Mouse (Mus musculus): ENCODE results near the gene Peli2. TPM values are rescaled to one million over a fixed set of nuclear protein-coding genes. Genes with fewer than 3 reads are reported as not detected.
A peak's percentile ranks its signal among the peaks of the same experiment; 100 is the strongest.

Peli2 gene
- total and polyA plus RNA-seq, 3 experiments: not detected

GRCm38 (mm10) chr14:48295410-48295809, 174.8 kb downstream of the Peli2 start:
- in situ Hi-C loops (cut with MboI; ENCODE audit: low pct_ligation_motif_present, low pct_unique_long_range_greater_than_20kb, low sequenced_read_pairs): no loop called here
- H3K27me3 ChIP-seq (replicated peaks): no peaks in the 10 kb centered on the region
- no peaks in the 10 kb centered on the region for H3K36me3 ChIP-seq (replicated peaks in 1 of 2; ENCODE audit: control insufficient read depth in 1 of 2, insufficient read depth in 1 of 2, low read length in 1 of 2)
- H3K9me3 ChIP-seq (replicated peaks; ENCODE audit: low read length): no peaks in the 10 kb centered on the region
- no peaks in the 10 kb centered on the region for H3K79me2 ChIP-seq (replicated peaks; ENCODE audit: control insufficient read depth, extremely low read depth, insufficient read depth, poor library complexity, severe bottlenecking)
- TF ChIP-seq CHD1 (IDR thresholded peaks at IDR 0.05; ENCODE audit: low read depth, low read length) (no peak), E2F4 (IDR thresholded peaks at IDR 0.05; ENCODE audit: insufficient replicate concordance, low read depth, low read length) (no peak), RCOR1 (conservative IDR thresholded peaks at IDR 0.05; ENCODE audit: low read depth, low read length) (no peak), MEF2A (IDR thresholded peaks at IDR 0.05; ENCODE audit: borderline replicate concordance, low read depth, low read length) (no peak), ZKSCAN1 (IDR thresholded peaks at IDR 0.05; ENCODE audit: borderline replicate concordance, low read depth, low read length) (no peak), MYC (IDR thresholded peaks at IDR 0.05; ENCODE audit: low read depth, low read length) (no peak), BHLHE40 (IDR thresholded peaks at IDR 0.05; ENCODE audit: low read depth, low read length) (no peak), EP300 (IDR thresholded peaks at IDR 0.05; ENCODE audit: low read length) (no peak)
- dilution Hi-C loops (cut with MboI; ENCODE audit: extremely low pct_ligation_motif_present, extremely low pct_unique_long_range_greater_than_20kb, low sequenced_read_pairs): no loop called here
- no peak overlapping the region for H3K9ac ChIP-seq (ENCODE audit: insufficient read depth, low read depth)
- peak overlapping the region; percentile 73 for H3K4me2 ChIP-seq (ENCODE audit: insufficient read depth, low read depth, poor library complexity, severe bottlenecking)
- no peak overlapping the region for H3K27ac ChIP-seq (ENCODE audit: insufficient read depth, low read depth)
- peaks cover 0 to 10% of the 10 kb centered on the region in 2 experiments; a peak in 2 of 4 replicates for H3K4me1 ChIP-seq (ENCODE audit: control insufficient read depth in 1 of 2, insufficient read depth in 2 of 2)
- DNase-seq (ENCODE audit: extremely low read depth): no peak
- H3K4me3 ChIP-seq (replicated peaks in 1 of 3; ENCODE audit: low read depth in 2 of 3, low read length in 2 of 3, poor library complexity in 1 of 3): no peak overlapping the region

GRCm38 (mm10) chr14:48295815-48296271, 175.2 kb downstream of the Peli2 start:
- H3K79me2 ChIP-seq (replicated peaks; ENCODE audit: control insufficient read depth, extremely low read depth, insufficient read depth, poor library complexity, severe bottlenecking): no peaks in the 10 kb centered on the region
- no peak for TF ChIP-seq HCFC1 (IDR thresholded peaks at IDR 0.05; ENCODE audit: low read depth, low read length)
- TF ChIP-seq ELF1 (IDR thresholded peaks at IDR 0.05; ENCODE audit: low read depth, low read length): no peak
- TF ChIP-seq BHLHE40 (IDR thresholded peaks at IDR 0.05; ENCODE audit: low read depth, low read length): peak; percentile 65
- in situ Hi-C loops (cut with MboI; ENCODE audit: low pct_ligation_motif_present, low pct_unique_long_range_greater_than_20kb, low sequenced_read_pairs) (no loop called here), dilution Hi-C loops (cut with MboI; ENCODE audit: extremely low pct_ligation_motif_present, extremely low pct_unique_long_range_greater_than_20kb, low sequenced_read_pairs) (no loop called here)
- H3K27ac ChIP-seq (ENCODE audit: insufficient read depth, low read depth): no peak overlapping the region
- H3K9ac ChIP-seq (ENCODE audit: insufficient read depth, low read depth): no peak overlapping the region
- H3K27me3 ChIP-seq (replicated peaks): no peaks in the 10 kb centered on the region
- H3K9me3 ChIP-seq (replicated peaks; ENCODE audit: low read length): no peaks in the 10 kb centered on the region
- no peak overlapping the region for H3K4me3 ChIP-seq (replicated peaks in 1 of 3; ENCODE audit: low read depth in 2 of 3, low read length in 2 of 3, poor library complexity in 1 of 3)
- DNase-seq (ENCODE audit: extremely low read depth): peak; percentile 8
- no peaks in the 10 kb centered on the region for H3K36me3 ChIP-seq (replicated peaks in 1 of 2; ENCODE audit: control insufficient read depth in 1 of 2, insufficient read depth in 1 of 2, low read length in 1 of 2)
- peak overlapping the region; percentile 73 for H3K4me2 ChIP-seq (ENCODE audit: insufficient read depth, low read depth, poor library complexity, severe bottlenecking)
- H3K4me1 ChIP-seq (ENCODE audit: control insufficient read depth in 1 of 2, insufficient read depth in 2 of 2): peaks cover 0 to 10% of the 10 kb centered on the region in 2 experiments; a peak in 2 of 4 replicates

- no peaks in the 10 kb centered on the region for H3K27me3 ChIP-seq (replicated peaks)
- no peak overlapping the region for H3K4me3 ChIP-seq (replicated peaks in 1 of 3; ENCODE audit: low read depth in 2 of 3, low read length in 2 of 3, poor library complexity in 1 of 3)
- dilution Hi-C loops (cut with MboI; ENCODE audit: extremely low pct_ligation_motif_present, extremely low pct_unique_long_range_greater_than_20kb, low sequenced_read_pairs) (no loop called here), in situ Hi-C loops (cut with MboI; ENCODE audit: low pct_ligation_motif_present, low pct_unique_long_range_greater_than_20kb, low sequenced_read_pairs) (no loop called here)
- no peak overlapping the region for H3K9ac ChIP-seq (ENCODE audit: insufficient read depth, low read depth)
- no peak for DNase-seq (ENCODE audit: extremely low read depth)
- peaks cover 0 to 10% of the 10 kb centered on the region in 2 experiments; a peak in 2 of 4 replicates for H3K4me1 ChIP-seq (ENCODE audit: control insufficient read depth in 1 of 2, insufficient read depth in 2 of 2)
- H3K27ac ChIP-seq (ENCODE audit: insufficient read depth, low read depth): no peak overlapping the region
- no peaks in the 10 kb centered on the region for H3K9me3 ChIP-seq (replicated peaks; ENCODE audit: low read length)
- H3K79me2 ChIP-seq (replicated peaks; ENCODE audit: control insufficient read depth, extremely low read depth, insufficient read depth, poor library complexity, severe bottlenecking): no peaks in the 10 kb centered on the region
- no peak for TF ChIP-seq USF1 (IDR thresholded peaks at IDR 0.05; ENCODE audit: low read depth, low read length)
- TF ChIP-seq MXI1 (IDR thresholded peaks at IDR 0.05; ENCODE audit: low read depth, low read length): no peak
- TF ChIP-seq KAT2A (IDR thresholded peaks at IDR 0.05; ENCODE audit: insufficient replicate concordance, low read length): no peak
- TF ChIP-seq CHD2 (IDR thresholded peaks at IDR 0.05; ENCODE audit: low read length): no peak
- no peak for TF ChIP-seq PAX5 (IDR thresholded peaks at IDR 0.05; ENCODE audit: low read length)
- TF ChIP-seq TBP (conservative IDR thresholded peaks at IDR 0.05; ENCODE audit: low read depth, low read length): no peak
- TF ChIP-seq BHLHE40 (IDR thresholded peaks at IDR 0.05; ENCODE audit: low read depth, low read length): no peak
- no peak for TF ChIP-seq IRF4 (IDR thresholded peaks at IDR 0.05; ENCODE audit: low read depth, low read length)
- TF ChIP-seq SIN3A (IDR thresholded peaks at IDR 0.05; ENCODE audit: low read length): no peak
- TF ChIP-seq SMC3 (IDR thresholded peaks at IDR 0.05; ENCODE audit: low read depth, low read length): no peak
- TF ChIP-seq POLR2A (IDR thresholded peaks at IDR 0.05; ENCODE audit: low read depth, low read length): no peak
- no peak for TF ChIP-seq NELFE (IDR thresholded peaks at IDR 0.05; ENCODE audit: low read depth, low read length)
- TF ChIP-seq E2F4 (IDR thresholded peaks at IDR 0.05; ENCODE audit: insufficient replicate concordance, low read depth, low read length): no peak
- TF ChIP-seq NRF1 (IDR thresholded peaks at IDR 0.05; ENCODE audit: low read depth, low read length): no peak
- TF ChIP-seq EP300 (IDR thresholded peaks at IDR 0.05; ENCODE audit: low read length): no peak
- TF ChIP-seq MAFK (IDR thresholded peaks at IDR 0.05; ENCODE audit: insufficient replicate concordance, low read length): no peak
- TF ChIP-seq TCF12 (IDR thresholded peaks at IDR 0.05; ENCODE audit: low read depth, low read length): no peak
- no peak for TF ChIP-seq POLR2AphosphoS2 (IDR thresholded peaks at IDR 0.05; ENCODE audit: low read depth, low read length)
- no peak for TF ChIP-seq ZKSCAN1 (IDR thresholded peaks at IDR 0.05; ENCODE audit: borderline replicate concordance, low read depth, low read length)
- no peak for TF ChIP-seq RAD21 (IDR thresholded peaks at IDR 0.05; ENCODE audit: low read depth, low read length)
- no peaks in the 10 kb centered on the region for H3K36me3 ChIP-seq (replicated peaks in 1 of 2; ENCODE audit: control insufficient read depth in 1 of 2, insufficient read depth in 1 of 2, low read length in 1 of 2)
- H3K4me2 ChIP-seq (ENCODE audit: insufficient read depth, low read depth, poor library complexity, severe bottlenecking): no peak overlapping the region
Measured at GRCm38 (mm10) chr14:48296820-48297219, 176.2 kb downstream of the Peli2 start.
